Mouse (Mus musculus) intestine, embryonic 15.5 days (tissue): ENCODE data around the gene Bend4. TPM values are rescaled to one million over a fixed set of nuclear protein-coding genes. Genes with fewer than 3 reads are reported as not detected.
A peak's percentile ranks its signal among the peaks of the same experiment; 100 is the strongest.

Source experiments
- ATAC-seq: fragments of 200-750 bp; cut with Nextera tagmentation; 2 replicates; pipeline ENCODE4 v1.8.0; 2017; ENCODE audit warnings: moderate TSS enrichment, moderate library complexity
- H3K27ac ChIP-seq: fragments of 300-500 bp; sonication (generic); 2 replicates; pipeline ENCODE4 v1.5.1; 2015; ENCODE audit warnings: mild to moderate bottlenecking, inconsistent platforms
- H3K27me3 ChIP-seq: fragments of 300-500 bp; sonication (generic); replicated peaks from 2 replicates; pipeline ENCODE4 v1.6.1; 2015; ENCODE audit warnings: inconsistent platforms
- H3K36me3 ChIP-seq: fragments of 300-500 bp; sonication (generic); 2 replicates; pipeline ENCODE4 v1.6.1; 2015; ENCODE audit warnings: inconsistent platforms
- H3K4me1 ChIP-seq: fragments of 300-500 bp; sonication (generic); replicated peaks from 2 replicates; pipeline ENCODE4 v1.6.1; 2015; ENCODE audit warnings: inconsistent platforms
- H3K4me2 ChIP-seq: fragments of 300-500 bp; sonication (generic); replicated peaks from 2 replicates; pipeline ENCODE4 v1.6.1; 2015; ENCODE audit warnings: mild to moderate bottlenecking, inconsistent platforms
- H3K4me3 ChIP-seq: fragments of 300-500 bp; sonication (generic); replicated peaks from 2 replicates; pipeline ENCODE4 v1.5.1; 2015; ENCODE audit warnings: inconsistent platforms
- H3K9ac ChIP-seq: fragments of 300-500 bp; sonication (generic); 2 replicates; pipeline ENCODE4 v1.6.1; 2015; ENCODE audit warnings: inconsistent platforms
- H3K9me3 ChIP-seq: fragments of 300-500 bp; sonication (generic); 2 replicates; pipeline ENCODE4 v1.6.1; 2016; ENCODE audit warnings: inconsistent platforms
- WGBS: fragments of 180-500 bp; shearing (Covaris S2); methylation state at CpG from one replicate; pipeline ENCODE4 v1.1.7; 2015; 5-methylcytosine and 5-hydroxymethylcytosine counted together
- polyA plus RNA-seq: library from polyadenylated mRNA; unstranded; fragments of >200 nt; fragmentation: Nextera tagmentation; extraction: Ambion mirVana; gene quantifications from 2 replicates; pipeline ENCODE4 v1.2.1, GENCODE M21; 2015

Bend4 gene
- polyA plus RNA-seq, 1 experiment from 2014 or later = 3.7 TPM

GRCm38 (mm10) chr5:67408391-67408790, 19.7 kb downstream of the Bend4 start:
- Histone ChIP-seq H3K4me3 (no peak overlapping the region), H3K4me1 (0 out of 2 replicates have a peak, but pooled peaks cover 4% of the 10 kb centered on the region), H3K4me2 (no peak overlapping the region), H3K9ac (no peak overlapping the region), H3K27ac (no peak overlapping the region), H3K9me3 (no peaks in the 10 kb centered on the region), H3K27me3 (no peaks in the 10 kb centered on the region), H3K36me3 (no peaks in the 10 kb centered on the region)
- no peak for ATAC-seq
- WGBS = 78% methylated on average over 6 of the region's 6 CpGs

- no peak overlapping the region for H3K9ac ChIP-seq
- 76% methylated on average over 9 of the region's 9 CpGs for WGBS
- no peaks in the 10 kb centered on the region for H3K9me3 ChIP-seq
- H3K4me2 ChIP-seq = no peak overlapping the region
- no peak for ATAC-seq
- no peak overlapping the region for H3K4me3 ChIP-seq
- no peak overlapping the region for H3K27ac ChIP-seq
- H3K27me3 ChIP-seq = no peaks in the 10 kb centered on the region
- H3K4me1 ChIP-seq = peaks cover 6% of the 10 kb centered on the region; the same call in 1 of the 2 replicates
- H3K36me3 ChIP-seq = no peaks in the 10 kb centered on the region
Observed at GRCm38 (mm10) chr5:67404919-67405318, 23.2 kb downstream of the Bend4 start.

GRCm38 (mm10) chr5:67404380-67404779, 23.7 kb downstream of the Bend4 start:
- Histone ChIP-seq H3K27ac (no peak overlapping the region), H3K4me3 (no peak overlapping the region), H3K4me1 (peaks cover 6% of the 10 kb centered on the region; the same call in 1 of the 2 replicates), H3K36me3 (no peaks in the 10 kb centered on the region), H3K4me2 (no peak overlapping the region), H3K27me3 (no peaks in the 10 kb centered on the region), H3K9ac (no peak overlapping the region), H3K9me3 (no peaks in the 10 kb centered on the region)
- no peak for ATAC-seq
- 40% methylated on average over 7 of the region's 7 CpGs for WGBS

- H3K4me1 ChIP-seq = peaks cover 6% of the 10 kb centered on the region; the same call in 1 of the 2 replicates
- H3K27ac ChIP-seq = no peak overlapping the region
- H3K27me3 ChIP-seq = no peaks in the 10 kb centered on the region
- H3K4me3 ChIP-seq = peak overlapping the region; percentile 19; the same call in 1 of the 2 replicates
- no peak overlapping the region for H3K9ac ChIP-seq
- 34% methylated on average over 9 of the region's 9 CpGs for WGBS
- H3K36me3 ChIP-seq = no peaks in the 10 kb centered on the region
- H3K4me2 ChIP-seq = peak overlapping the region; percentile 55
- peak; percentile 76 for ATAC-seq
- no peaks in the 10 kb centered on the region for H3K9me3 ChIP-seq
Observed at GRCm38 (mm10) chr5:67401612-67402011, 26.5 kb downstream of the Bend4 start.

GRCm38 (mm10) chr5:67400608-67401480, 27.3 kb downstream of the Bend4 start:
- H3K4me1 ChIP-seq = peaks cover 6% of the 10 kb centered on the region; the same call in 1 of the 2 replicates
- no peaks in the 10 kb centered on the region for H3K27me3 ChIP-seq
- H3K9me3 ChIP-seq = no peaks in the 10 kb centered on the region
- peak overlapping the region; percentile 55 for H3K4me2 ChIP-seq
- WGBS = 49% methylated on average over 12 of the region's 12 CpGs
- H3K4me3 ChIP-seq = no peak overlapping the region
- H3K9ac ChIP-seq = no peak overlapping the region
- ATAC-seq = peak; percentile 62
- no peak overlapping the region for H3K27ac ChIP-seq
- H3K36me3 ChIP-seq = no peaks in the 10 kb centered on the region

GRCm38 (mm10) chr5:67399876-67400607, 28.1 kb downstream of the Bend4 start:
- 76% methylated on average over 28 of the region's 28 CpGs for WGBS
- no peak overlapping the region for H3K9ac ChIP-seq
- no peaks in the 10 kb centered on the region for H3K36me3 ChIP-seq
- H3K27me3 ChIP-seq = no peaks in the 10 kb centered on the region
- H3K4me3 ChIP-seq = no peak overlapping the region
- no peak overlapping the region for H3K27ac ChIP-seq
- H3K4me1 ChIP-seq = peaks cover 6% of the 10 kb centered on the region; the same call in 1 of the 2 replicates
- no peak for ATAC-seq
- H3K9me3 ChIP-seq = no peaks in the 10 kb centered on the region
- no peak overlapping the region for H3K4me2 ChIP-seq

- H3K4me2 ChIP-seq = no peak overlapping the region
- no peak overlapping the region for H3K27ac ChIP-seq
- no peaks in the 10 kb centered on the region for H3K36me3 ChIP-seq
- 86% methylated on average over 14 of the region's 14 CpGs for WGBS
- peaks cover 6% of the 10 kb centered on the region; the same call in 1 of the 2 replicates for H3K4me1 ChIP-seq
- ATAC-seq = no peak
- H3K4me3 ChIP-seq = no peak overlapping the region
- H3K9ac ChIP-seq = no peak overlapping the region
- H3K9me3 ChIP-seq = no peaks in the 10 kb centered on the region
- H3K27me3 ChIP-seq = no peaks in the 10 kb centered on the region
Observed at GRCm38 (mm10) chr5:67397186-67397585, 30.9 kb downstream of the Bend4 start.

GRCm38 (mm10) chr5:67395211-67395851, 32.8 kb downstream of the Bend4 start:
- H3K4me1 ChIP-seq = no peaks in the 10 kb centered on the region
- H3K27ac ChIP-seq = no peak overlapping the region
- no peaks in the 10 kb centered on the region for H3K9me3 ChIP-seq
- ATAC-seq = no peak
- WGBS = 80% methylated on average over 11 of the region's 11 CpGs
- no peak overlapping the region for H3K9ac ChIP-seq
- H3K4me2 ChIP-seq = no peak overlapping the region
- no peak overlapping the region for H3K4me3 ChIP-seq
- no peaks in the 10 kb centered on the region for H3K27me3 ChIP-seq
- no peaks in the 10 kb centered on the region for H3K36me3 ChIP-seq

GRCm38 (mm10) chr5:67393951-67394350, 34.2 kb downstream of the Bend4 start:
- Histone ChIP-seq H3K4me3 (no peak overlapping the region), H3K4me1 (no peaks in the 10 kb centered on the region), H3K9me3 (no peaks in the 10 kb centered on the region), H3K4me2 (no peak overlapping the region), H3K9ac (no peak overlapping the region), H3K27ac (no peak overlapping the region), H3K36me3 (no peaks in the 10 kb centered on the region), H3K27me3 (no peaks in the 10 kb centered on the region)
- no peak for ATAC-seq
- WGBS = 82% methylated on average over 6 of the region's 6 CpGs

GRCm38 (mm10) chr5:67382556-67382955, 45.6 kb downstream of the Bend4 start:
- no peak overlapping the region for H3K9ac ChIP-seq
- no peak for ATAC-seq
- no peaks in the 10 kb centered on the region for H3K36me3 ChIP-seq
- WGBS = 94% methylated on average over 7 of the region's 7 CpGs
- no peaks in the 10 kb centered on the region for H3K4me1 ChIP-seq
- no peak overlapping the region for H3K27ac ChIP-seq
- no peaks in the 10 kb centered on the region for H3K9me3 ChIP-seq
- H3K27me3 ChIP-seq = no peaks in the 10 kb centered on the region
- H3K4me3 ChIP-seq = no peak overlapping the region
- H3K4me2 ChIP-seq = no peak overlapping the region

- no peak overlapping the region for H3K4me3 ChIP-seq
- no peak for ATAC-seq
Observed at GRCm38 (mm10) chr5:67381690-67382089, 46.4 kb downstream of the Bend4 start.

GRCm38 (mm10) chr5:67377044-67377621, 51.0 kb downstream of the Bend4 start:
- Histone ChIP-seq H3K4me2 (no peak overlapping the region), H3K9ac (no peak overlapping the region), H3K4me1 (no peaks in the 10 kb centered on the region), H3K4me3 (no peak overlapping the region), H3K27me3 (no peaks in the 10 kb centered on the region), H3K9me3 (no peaks in the 10 kb centered on the region), H3K27ac (no peak overlapping the region), H3K36me3 (no peaks in the 10 kb centered on the region)
- no peak for ATAC-seq
- WGBS = 45% methylated on average over 8 of the region's 8 CpGs

More at GRCm38 (mm10) chr5:67381690-67382089, 46.4 kb downstream of the Bend4 start:
- Histone ChIP-seq H3K27me3 (no peaks in the 10 kb centered on the region), H3K36me3 (no peaks in the 10 kb centered on the region), H3K4me2 (no peak overlapping the region), H3K4me1 (no peaks in the 10 kb centered on the region), H3K27ac (no peak overlapping the region), H3K9ac (no peak overlapping the region), H3K9me3 (no peaks in the 10 kb centered on the region)
- 89% methylated on average over 2 of the region's 2 CpGs for WGBS
